Mouse (Mus musculus) CD4-positive, CD25-positive, alpha-beta regulatory T cell, adult 4 months (primary cell): ENCODE measurements around the gene Ncoa5. TPM values are rescaled to one million over a fixed set of nuclear protein-coding genes. Genes with fewer than 3 reads are reported as not detected.

Experiments
- ATAC-seq: one replicate; pipeline ENCODE4 v1.8.0; 2017
- polyA plus RNA-seq, 2 experiments: library from polyadenylated mRNA; unstranded; fragments of 100-300 nt; shearing (Covaris generic); gene quantifications; one replicate each; pipeline ENCODE4 v1.2.1; 2017

Gene Ncoa5
- polyA plus RNA-seq, 2 experiments from 2014 or later, result 28.6 to 49.0 TPM

DNA sequence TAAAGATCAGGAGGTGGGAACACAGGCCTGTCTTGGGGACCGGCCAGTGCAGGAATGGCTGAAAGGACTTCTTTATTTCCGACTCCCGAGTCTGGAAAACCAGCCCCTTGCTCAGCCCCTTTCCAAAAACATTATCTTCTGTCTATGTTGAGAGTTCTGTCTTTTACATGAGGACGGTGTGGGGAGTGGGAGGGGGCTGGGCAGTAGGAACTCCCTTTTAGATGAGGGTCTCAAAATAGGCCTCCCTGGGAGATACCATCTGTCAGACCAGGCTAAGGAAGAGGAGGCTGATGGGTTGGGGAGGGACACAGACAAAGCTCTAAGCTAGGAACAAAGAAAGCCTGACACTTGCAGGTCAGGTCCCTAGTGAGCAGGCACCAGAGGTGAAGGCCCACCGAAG is 14.4 kb upstream of the Ncoa5 start:
- no peak for ATAC-seq

DNA sequence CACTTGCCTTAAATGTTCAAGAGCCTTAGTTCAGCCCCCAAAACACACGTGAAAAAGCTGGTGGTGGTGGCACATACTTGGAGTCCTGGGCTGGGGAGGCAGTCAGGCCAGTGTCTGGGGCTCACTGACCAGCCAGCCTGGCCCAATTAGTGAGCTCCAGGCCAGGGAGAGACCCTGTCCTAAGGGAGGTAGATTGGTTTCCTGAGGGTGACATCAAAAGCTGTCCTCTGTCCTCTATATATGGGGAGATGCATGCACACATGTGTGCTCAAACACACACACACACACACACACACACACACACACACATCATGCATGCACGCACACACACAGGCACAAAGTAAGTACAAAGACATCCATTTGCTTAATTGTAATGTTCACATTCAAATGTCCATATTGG is 9.1 kb upstream of the Ncoa5 start:
- no peak for ATAC-seq

DNA sequence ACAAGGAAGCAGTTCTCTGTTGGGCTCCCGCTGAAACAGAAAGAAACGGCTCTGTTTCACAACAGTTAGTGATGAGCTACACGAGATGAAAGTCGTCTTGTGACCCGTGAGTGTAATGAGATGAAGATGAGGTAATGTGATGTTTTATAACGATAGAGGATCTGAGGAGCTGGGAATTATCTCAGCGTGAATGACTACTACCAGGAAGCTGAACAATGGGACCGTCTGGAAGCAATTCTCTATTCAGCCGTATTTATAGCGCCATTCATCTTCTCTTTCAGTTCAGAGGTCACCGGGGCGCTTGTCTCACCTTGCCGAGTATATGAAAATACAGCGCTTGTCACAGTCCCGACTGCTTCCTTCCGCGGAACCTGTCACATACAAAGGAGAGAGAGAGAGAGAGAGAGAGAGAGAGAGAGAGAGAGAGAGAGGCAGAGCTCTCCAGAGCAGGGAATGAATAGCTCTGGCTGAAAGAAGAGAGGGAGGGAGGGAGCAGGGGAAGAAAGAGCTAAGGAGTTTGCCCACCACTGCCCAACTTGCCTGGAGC is 8.5 kb upstream of the Ncoa5 start:
- ATAC-seq, result peak; percentile 23

DNA sequence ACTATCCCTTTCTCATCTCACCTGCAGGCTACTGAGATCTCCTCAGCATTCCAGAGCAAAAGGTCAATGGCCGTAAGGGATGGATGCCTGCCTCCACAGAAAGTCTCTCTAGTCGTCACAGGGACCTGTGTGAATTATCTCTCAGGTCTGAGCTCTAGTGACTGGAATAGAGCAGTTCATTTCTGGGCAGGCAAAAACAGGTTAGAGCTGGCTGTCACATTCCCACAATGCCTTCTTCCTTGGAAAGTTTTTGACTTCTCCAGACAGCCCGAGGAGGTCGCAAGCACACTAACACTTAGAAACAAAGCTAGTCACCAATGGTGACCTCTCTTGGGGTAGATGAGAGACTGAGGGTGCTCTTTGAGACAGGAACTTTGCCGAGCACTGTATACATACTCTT is 7.5 kb upstream of the Ncoa5 start:
- no peak for ATAC-seq

DNA sequence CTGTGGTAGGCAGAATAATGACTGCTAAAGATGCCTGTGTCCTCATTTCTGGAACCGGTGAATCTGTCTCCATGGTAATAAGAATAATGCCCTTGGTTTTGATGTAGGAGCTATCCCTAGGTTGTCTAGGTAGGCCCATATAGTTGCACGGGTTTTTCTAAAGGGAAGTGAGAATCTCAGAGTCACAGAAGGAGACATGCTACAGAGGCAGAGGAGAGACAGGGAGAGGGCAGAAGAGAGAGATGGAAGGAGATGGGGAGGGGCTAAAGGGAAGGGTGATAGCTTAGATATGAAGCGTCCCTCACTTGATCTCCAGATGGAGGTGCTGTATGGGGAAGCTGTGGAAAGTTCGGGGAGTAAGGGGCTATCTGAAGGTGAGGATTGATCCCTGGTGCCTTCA is 2.7 kb upstream of the Ncoa5 start:
- no peak for ATAC-seq

DNA sequence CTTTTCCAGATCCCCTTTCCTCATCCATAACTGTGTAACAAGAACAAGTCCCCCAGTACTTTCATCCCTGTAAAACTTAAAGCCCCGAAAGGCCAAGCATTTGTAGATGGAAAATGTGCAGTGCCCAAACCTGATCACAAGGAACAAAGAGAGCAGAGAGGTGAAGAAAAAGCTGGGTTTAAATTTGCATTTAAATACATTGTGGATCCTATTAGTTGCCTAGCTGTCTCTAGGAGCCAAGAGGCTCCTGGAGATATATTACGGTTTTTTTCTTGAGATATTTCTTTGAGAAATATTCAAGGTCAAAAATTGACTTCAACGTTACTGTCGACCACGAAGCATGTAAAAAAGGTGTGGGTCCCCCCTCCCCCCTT is 378 bp upstream of the Ncoa5 start:
- ATAC-seq, result no peak

DNA sequence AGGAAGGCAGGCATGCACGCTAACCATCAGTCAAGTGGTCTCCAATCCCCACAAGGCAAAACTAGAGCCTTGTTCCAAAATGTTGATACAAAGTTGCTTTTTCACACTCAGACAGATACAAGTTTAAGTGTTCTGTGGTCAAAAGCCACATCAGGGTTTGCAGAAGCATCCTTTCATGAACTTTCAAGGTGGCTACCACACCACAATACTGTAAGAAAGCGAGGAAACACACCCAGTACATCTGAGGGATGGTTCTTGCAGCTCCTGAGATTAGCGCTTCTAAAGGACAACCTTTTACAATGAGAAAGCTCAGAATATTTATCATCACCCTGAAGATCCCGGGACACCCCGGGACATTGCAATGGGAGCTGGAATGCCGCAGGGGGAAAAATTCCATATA is 1.4 kb downstream of the Ncoa5 start:
- no peak for ATAC-seq

DNA sequence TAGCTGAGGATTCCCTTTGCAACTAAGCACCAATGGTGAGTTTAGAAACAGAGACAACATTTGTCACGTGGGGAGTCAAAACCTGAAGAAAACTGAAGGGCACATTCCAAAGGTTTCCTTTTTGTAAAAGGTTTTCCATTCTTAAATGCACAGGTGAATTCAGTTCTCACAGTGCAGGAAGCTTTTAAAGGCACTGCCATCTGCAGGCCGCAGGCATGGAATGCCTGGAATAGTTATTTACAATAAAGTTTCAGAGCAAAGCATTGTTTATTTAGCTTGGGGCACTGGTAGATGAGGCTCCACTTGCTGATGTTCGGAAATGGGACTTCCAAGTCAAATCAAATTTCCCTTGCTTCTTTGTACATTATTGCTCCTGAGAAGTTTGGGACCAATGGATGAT is 2.1 kb downstream of the Ncoa5 start:
- no peak for ATAC-seq

DNA sequence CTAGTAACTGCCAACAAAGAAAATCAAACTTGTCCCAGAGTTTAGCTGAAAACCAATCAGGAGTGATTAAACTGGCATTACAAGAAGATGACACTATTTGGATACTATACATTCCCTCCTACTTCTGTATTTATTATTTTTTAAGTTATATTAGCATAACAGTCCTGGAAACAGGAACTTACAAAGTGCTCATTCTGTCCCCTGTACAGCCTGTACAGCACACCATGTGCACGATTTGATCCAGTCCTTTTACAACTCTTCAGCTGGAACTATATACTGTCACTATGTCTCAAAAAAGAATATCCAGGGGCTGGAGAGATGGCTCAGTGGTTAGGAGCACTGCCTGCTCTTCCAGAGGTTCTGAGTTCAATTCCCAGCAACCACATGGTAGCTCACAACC is 7.5 kb downstream of the Ncoa5 start:
- ATAC-seq, result no peak

DNA sequence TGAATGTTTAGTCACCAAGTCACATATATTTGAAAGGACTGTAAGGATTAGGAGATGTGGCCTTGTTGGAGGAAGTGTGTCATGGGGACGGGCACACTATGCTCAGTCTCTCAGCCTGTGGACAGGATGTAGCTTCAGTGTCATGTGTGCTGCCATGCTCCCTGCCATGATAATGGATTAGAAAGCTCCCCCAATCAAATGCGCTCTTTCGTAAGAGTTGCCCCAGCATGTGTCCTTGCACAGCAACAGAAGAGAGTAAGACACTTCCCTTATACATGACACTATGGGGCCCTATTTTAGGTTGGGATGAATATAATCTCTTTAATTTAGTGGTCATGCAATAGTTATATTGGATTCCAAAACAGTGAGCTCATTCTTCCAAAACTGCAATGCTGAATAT is 14.2 kb downstream of the Ncoa5 start:
- no peak for ATAC-seq

DNA sequence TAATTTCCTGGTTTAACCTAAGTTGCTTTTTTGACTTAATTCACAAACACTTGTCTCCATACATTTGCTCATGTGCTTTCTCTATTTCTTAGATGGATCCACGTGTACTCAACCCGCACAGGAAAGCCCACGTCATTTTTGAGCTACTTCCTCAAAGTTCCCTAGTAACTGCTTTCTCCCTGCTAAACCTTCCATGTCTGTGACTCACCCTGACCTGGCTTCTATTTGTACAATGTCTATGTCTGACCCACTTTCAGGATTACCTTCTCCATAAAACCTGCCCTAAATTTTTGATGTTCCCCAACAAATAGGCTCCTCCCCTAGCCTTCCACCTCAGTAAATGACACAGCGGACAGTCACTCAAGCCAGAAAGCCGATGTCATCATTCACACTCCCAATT is 19.7 kb downstream of the Ncoa5 start:
- ATAC-seq, result no peak

DNA sequence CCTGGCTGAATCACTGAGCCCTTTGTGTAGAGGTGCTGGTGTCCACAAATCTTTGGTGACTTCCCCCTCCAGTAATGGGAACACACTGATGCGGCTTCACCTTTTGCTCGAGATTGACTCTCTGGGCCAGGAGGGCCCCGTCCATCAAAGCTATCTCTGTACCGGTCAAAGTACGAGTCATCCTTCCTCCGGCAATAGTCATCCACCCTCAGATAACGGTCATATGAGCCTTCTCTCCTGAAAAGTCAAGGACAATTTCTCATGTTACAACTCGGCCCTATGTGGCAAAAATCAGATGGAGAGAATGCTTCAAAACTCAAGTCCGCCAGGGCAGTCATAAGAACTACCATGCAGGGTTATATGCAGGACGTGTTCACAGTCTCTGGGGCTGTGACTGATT is 24.3 kb downstream of the Ncoa5 start:
- ATAC-seq, result no peak

DNA sequence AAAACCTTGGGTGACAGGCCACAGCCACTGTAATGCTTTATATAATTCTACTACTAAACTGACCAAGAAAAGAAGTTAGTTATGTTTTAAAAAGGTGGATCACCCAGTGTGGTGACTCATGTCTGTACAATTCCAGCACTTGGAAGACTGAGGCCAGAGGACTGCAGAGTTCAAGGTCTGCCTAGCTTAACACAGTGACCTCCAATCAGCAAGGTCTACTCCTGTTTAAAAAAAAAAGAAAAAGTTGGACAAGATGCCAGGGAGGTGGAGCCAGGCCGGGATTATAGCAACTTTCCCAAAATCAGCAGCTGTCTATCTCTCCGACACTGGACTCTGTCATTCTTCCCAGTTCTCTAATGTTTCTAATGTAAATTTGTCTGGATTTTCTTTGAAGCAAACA is 25.1 kb downstream of the Ncoa5 start:
- no peak for ATAC-seq

DNA sequence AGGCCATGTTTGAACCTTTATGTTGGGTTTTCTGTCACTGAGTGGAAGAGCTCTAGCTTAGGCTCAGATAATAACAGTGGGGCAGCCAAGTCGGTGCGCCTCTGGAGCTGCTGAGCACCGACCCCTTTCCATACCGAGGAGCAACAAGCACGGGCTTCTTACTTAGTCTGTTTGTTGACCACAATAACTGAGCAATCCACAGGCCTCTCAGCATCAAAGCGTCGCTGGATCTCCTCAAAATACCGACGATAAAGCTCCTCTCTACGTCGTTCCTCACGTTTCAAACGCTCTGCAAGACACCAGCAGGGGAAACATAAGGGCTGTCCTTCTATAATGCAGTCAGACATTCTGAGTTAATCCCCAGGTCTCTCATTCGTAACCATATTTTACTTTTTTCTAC is 25.5 kb downstream of the Ncoa5 start:
- no peak for ATAC-seq

DNA sequence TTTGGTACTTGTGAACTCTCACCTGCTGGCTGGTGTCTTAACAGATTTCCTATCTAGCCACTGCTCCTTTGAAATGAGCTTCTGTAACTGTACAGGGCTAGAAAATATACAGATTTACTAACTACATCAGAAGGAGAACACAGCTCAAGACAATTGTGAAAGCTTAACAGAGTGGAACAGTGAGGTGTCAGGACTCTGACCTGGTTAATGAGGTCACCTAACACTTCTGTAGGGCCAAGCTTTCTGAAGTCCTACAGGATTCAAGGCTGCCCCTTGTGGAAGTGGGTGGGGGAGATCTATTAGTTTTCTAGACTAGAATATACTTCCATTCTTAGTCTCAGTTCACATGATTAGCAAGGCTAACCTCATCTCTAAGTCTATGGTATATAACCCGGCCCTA is 26.7 kb downstream of the Ncoa5 start:
- ATAC-seq, result no peak

DNA sequence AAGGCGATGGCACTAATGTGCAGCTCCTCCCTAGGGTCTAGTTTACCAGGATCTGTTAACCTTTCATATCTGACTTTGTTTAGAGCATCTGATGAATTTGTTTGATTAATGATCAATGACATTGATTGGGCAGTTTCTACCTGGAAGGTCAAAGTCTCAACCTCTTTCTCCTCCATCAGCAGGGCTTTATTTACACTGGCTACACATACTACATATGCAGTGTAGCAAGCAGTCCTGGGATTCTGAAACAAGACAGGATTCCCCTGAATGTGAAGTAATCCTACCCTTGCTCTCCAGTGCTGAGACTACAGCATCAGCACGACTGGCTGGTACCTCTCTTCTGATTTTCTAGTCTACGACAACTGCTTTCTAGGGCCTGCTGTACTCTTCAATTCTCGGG is 27.9 kb downstream of the Ncoa5 start:
- ATAC-seq, result no peak

DNA sequence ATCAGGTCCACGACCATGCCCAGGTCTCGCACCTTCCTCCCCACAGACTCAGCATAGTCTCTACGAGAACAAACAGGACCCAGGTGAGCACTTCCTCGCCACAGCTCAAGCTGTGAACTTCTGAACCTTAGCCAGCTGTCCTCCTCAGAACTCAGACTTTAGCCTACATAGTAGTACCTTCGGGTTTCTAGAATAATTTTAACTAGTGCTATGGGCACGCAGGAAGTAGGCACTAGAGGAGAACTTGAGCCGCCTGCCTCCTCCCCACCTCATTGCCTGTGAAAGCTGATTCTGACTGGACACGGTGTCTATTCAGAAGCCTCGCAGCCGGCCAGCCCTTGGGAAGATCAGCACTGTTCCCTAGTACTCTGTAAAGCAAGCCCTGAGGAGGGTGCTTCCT is 30.4 kb downstream of the Ncoa5 start:
- no peak for ATAC-seq

DNA sequence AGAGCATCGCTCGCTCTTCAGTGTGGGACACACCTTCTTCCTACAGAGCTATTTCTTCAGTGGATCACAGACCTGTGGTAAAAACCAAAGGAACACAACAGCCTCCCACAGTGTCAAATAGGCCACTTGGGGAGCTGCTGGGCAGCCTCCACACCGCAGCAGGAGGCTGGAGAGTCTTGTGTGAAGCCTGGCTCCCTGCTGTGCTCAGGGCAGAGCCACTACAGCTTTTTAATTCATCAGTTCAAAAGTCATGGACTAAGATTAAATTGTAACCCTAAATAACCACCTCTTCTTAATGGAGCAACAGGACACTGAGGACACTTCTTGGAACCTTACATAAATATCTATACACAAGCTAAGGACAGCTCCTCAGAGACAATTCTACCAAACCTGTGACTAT is 31.6 kb downstream of the Ncoa5 start:
- no peak for ATAC-seq

DNA sequence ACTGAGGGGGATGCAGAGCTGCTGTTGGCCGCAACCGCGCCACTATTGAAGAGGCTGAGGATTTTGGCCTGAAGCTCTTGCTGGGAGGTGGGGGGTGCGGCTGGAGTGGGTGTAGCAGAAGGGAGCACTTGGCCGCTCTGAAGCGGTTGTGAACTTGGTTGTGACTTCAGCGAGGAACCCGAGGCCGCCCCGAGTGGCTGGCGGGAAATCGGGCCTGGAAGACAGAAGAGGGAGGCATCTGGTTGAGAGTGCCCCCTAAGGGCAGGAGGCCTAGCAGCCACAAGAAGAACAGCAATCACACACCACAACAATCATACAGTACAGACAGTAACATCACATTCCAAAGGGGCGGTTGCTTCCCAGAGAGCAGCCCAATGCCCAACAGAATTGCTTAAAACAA is 32.7 kb downstream of the Ncoa5 start:
- no peak for ATAC-seq

DNA sequence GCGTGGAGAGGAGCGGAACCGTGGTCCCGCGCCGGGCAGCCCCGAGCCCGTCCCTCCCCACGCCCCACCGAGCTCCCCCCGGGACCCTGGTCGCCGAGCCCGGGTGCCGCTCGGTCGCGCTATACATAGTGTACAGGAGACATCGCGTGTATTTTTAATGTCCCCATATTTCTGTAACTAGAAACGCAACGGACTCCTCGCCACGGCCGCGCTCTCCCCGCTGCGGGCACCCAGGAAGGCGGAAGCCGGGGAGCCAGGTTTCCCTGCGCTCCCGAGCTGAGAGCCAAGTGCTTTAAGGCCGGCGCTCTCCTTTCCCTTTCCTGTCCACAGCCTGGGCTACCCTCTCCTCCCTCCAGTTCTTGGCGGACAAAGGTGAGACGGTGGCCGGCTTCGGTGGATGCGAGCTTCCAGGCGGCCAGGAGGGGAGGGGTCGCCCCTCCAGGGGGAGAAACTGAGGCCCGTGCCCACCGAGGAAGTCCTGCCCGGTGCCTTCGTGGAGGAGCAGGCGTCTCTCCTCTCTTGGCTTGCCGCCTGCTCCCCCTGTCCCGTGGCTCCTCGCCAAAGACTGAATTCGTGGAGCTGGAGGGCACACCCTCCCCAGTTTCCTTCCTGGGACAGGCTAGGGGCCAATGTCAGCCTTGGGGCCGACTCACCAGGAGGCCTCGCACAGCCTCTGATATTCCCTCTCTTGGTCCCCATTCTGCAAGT is 36.8 kb downstream of the Ncoa5 start:
- ATAC-seq, result no peak

DNA sequence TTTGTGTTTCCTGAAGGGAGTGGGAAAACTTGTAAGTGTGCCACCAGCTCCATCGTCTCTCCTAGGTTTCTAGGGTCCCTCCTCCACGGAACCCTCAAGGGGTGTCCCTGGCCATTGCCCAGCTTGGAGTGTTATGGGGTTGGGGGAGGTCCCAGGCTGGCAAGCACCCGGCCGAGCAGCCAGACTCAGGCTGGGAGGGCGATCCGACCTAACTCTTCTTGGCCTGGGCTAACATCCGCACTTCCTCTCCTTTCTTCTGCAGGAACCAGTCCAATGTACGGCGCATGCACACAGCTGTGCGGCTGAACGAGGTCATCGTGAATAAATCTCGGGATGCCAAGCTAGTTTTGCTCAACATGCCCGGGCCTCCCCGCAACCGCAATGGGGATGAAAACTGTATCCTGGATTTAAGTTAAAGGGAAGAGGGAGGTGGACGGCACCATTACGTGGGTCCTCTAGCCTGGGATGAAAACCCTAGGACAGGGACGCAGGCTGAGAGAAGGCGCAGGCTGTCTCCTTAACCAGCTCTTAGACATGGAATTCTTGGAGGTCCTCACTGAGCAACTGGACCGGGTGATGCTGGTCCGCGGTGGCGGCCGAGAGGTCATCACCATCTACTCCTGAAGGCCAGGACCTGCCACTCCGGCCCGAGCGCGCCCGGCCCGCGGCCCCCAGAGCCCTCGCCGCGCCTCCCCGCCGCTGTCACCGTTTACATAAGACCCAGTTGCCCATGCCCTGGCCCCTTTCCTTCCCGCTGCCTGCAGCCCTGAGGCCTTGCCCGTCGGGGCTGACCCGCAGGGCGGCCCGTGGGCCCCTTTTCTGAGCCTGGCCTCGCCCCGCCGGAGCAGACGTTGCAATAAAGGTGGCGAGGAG is 37.6 kb downstream of the Ncoa5 start:
- ATAC-seq, result no peak

DNA sequence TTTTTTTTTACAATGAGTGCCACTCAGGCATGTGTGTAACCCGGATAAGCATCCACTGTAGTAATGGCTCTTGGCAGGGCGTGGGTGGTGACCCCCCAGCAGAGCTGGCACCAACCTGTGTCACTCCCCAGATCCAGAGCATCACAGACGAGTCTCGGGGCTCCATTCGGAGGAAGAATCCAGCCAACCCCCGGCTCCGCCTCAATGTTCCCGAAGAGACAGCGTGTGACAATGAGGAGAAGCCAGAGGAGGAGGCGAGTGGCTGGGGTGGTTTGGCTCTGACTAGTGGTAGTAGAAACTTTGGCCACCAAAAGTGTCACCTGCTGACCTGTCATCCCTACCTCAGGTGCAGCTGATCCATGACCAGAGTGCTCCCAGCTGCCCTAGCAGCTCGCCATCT is 38.7 kb downstream of the Ncoa5 start:
- no peak for ATAC-seq

DNA sequence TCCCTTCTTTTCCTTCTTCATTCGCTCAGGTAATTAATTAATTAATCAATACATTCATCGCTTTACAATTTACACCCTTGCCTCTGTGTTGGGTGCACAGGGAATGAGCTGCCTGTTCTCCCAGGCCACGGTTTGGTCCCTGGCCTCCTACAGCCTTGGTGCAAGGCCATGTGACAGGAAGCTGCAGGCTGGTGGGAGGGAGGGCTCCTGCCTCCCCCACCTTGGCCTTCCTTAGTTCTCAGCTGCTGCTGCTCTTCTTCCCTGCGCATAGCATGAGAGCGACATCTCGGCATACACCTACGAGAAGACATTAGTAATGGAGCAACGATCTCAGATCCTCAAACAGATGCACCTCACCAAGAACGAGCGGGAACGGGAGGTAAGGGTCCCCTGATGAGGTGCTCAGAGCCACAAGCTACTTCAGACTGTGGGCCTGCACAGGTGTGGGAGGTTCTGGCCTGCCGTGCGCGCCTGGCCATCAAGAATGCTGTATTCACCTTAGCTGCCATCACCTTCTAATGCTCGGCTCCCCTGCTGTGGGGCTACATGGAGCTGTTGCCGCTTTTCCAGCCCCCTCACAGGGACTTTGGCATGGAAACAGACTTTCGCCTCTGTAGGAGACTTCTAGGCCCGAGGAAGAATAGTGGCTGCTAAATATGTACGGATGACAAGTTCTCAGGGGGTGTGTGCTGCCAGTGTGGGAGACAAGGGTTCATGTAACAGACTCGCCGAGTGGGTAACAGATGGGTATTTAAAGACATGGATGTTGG is 39.8 kb downstream of the Ncoa5 start:
- no peak for ATAC-seq
